Mouse (Mus musculus) frontal cortex, adult 2 months (tissue): ENCODE data around the gene Ugt1a9. TPM values are rescaled to one million over a fixed set of nuclear protein-coding genes. Genes with fewer than 3 reads are reported as not detected.

Experiments used
- polyA plus RNA-seq: library from polyadenylated mRNA; depleted of rRNA; stranded (reverse); fragments of >200 nt; gene quantifications from 2 replicates; pipeline ENCODE4 v1.2.3, GENCODE M21; 2012; rRNA removed

Ugt1a9 gene
- polyA plus RNA-seq, 1 experiment = not detected

Other genes starting within 250 kb of the Ugt1a9 start
- gene Dgkd, start 217.5 kb upstream of the Ugt1a9 start, polyA plus RNA-seq = 57.6 and 73.7 TPM in 2 replicates
- 17.9 and 19.4 TPM in 2 replicates for gene Usp40, start 62.2 kb upstream of the Ugt1a9 start, polyA plus RNA-seq
- gene Ugt1a10, start 15.4 kb upstream of the Ugt1a9 start, polyA plus RNA-seq = not detected in 2 replicates
- gene Ugt1a8, start 17.0 kb downstream of the Ugt1a9 start, polyA plus RNA-seq = 0.04 TPM in 1 of 2 replicates, not detected in the other
- 0.61 and 1.2 TPM in 2 replicates for gene Ugt1a7c, start 24.3 kb downstream of the Ugt1a9 start, polyA plus RNA-seq
- gene Ugt1a6b, start 32.5 kb downstream of the Ugt1a9 start, polyA plus RNA-seq = 0.06 and 0.08 TPM in 2 replicates
- 2.2 and 2.3 TPM in 2 replicates for gene Ugt1a6a, start 64.0 kb downstream of the Ugt1a9 start, polyA plus RNA-seq
- gene Ugt1a5, start 95.2 kb downstream of the Ugt1a9 start, polyA plus RNA-seq = not detected in 2 replicates
- not detected in 2 replicates for gene Ugt1a2, start 129.8 kb downstream of the Ugt1a9 start, polyA plus RNA-seq
- gene Dnajb3, start 135.0 kb downstream of the Ugt1a9 start, polyA plus RNA-seq = 1.9 and 2.6 TPM in 2 replicates
- gene Ugt1a1, start 141.2 kb downstream of the Ugt1a9 start, polyA plus RNA-seq = 0.06 TPM in 2 replicates
- gene Mroh2a, start 156.2 kb downstream of the Ugt1a9 start, polyA plus RNA-seq = 0.02 and 0.19 TPM in 2 replicates
- gene Hjurp, start 206.8 kb downstream of the Ugt1a9 start, polyA plus RNA-seq = 56.1 and 61.2 TPM in 2 replicates
- 0.02 TPM in 2 replicates for gene Trpm8, start 206.9 kb downstream of the Ugt1a9 start, polyA plus RNA-seq